Mouse (Mus musculus) retina, postnatal 1 day (tissue): ENCODE measurements around the gene Mob1a.

Experiments
- DNase-seq: peaks from one replicate; pipeline ENCODE4 v3.0.0-alpha.2; 2012

The Mob1a gene

DNA sequence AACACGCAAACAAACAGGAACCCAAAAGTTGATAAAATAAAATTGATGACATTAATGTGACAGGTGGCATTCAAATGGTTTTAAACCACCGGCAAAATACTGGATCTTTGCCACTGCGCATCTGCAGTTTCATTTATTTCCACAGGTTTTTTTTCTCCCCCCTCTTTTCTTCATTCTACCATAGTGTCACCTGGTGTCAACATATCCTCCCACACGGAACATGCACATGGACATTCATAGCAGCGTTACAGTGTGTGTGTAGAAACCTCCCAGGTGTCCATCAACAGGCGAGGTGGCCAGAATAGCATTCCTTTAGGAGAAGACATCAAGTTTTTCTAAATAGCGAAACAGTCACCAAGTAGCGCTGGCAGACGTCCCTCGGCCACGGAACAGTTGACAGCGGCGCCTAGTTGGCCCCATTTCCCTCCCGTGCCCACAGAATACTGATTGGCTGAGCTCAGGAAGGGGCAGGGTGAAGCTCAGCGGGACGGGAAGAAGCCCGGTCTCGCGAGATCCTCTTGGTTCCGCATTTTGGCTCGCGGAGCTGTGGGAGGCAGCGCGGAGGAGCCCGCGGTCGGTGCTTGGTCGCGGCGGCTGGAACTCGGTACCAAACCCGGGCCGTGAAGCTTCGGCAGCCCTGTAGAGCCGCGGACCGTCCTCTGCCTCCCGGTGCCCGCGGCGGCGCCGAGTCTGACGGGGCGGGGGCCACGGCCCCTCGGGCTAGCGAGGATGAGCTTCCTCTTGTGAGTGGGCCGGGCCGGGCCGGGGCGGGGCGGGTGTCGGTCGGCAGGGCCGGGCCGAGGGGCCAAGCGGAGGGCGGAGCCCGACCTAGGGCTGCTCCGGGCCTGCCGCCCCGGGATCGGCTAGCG is at the start of gene Mob1a, which contains the start of gene Mthfd2:
Gene Mob1a (plus strand): TSS at position 492 of the 869 bp plus-strand sequence.
Gene Mthfd2 (minus strand): TSS at position 384 of the 869 bp plus-strand sequence.
- DNase-seq = peak; percentile 98

DNA sequence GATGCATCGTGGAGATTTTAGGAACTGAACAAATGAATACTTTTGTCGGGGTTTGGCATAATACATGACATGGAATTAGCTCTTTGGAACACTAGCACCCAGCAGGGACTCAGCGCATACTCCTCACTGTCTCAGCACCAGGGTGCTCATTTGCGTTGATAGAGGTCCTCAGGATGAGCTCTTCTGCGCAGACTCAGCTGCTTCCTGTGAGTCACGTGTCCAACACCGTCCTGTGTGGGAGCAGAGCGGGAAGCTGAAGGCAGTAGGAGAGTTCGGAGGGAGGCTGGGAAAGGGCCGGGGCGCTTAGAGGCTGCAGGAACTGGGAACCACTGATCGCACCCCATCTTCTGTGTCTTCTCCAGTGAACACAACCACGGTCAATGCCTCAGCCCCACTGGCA is 48.7 kb upstream of the Mob1a start:
- no peak for DNase-seq

DNA sequence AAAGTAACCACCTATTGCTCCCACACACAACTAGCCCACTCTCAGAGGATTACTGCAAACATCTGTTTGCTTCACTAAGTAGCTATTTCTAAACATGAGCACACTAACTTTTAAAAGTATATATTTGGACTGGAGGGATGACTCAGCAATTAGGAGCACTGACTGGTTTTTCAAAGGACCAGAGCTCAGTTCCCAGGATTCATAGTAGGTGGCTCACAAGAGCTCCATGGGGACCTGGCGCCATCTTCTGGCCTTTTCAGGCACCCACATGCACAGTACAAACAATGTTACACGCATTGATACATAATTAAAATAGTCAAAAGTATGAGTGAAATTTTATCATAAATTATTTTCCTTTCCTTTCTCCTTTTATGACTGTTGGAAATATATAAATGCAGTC is 46.9 kb upstream of the Mob1a start:
- peak; percentile 50 for DNase-seq

DNA sequence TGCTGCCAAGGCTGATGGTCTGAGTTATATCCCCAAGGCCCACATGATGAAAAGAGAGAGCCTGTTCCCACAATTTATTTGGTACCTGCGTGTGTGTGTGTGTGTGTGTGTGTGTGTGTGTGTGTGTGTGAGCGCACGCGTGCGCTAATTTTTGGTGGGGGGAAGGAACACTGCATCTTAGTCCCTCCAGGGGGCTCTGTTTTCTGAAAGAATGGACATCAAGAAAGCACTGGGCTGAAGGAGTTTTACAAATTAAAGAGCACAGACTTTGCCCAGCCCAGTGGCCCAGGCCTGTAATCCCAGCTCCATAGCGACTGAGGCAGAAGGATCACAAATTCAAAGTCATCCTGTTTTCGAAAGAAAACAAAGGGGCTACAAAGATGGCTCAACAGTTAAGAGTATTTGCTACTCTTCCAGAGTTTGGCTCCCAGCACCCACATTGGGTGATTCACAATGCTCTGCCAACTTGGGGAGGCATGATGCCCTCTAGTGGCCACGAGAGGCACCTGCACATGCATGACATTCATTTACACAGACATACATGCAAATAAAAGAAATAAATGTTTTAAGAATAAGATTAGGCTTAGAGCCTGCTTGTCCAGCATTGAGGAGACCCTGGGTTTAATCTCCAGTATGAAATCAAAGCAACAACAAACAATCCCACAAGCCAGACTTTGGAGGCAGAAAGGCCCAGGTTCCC is 45.4 kb upstream of the Mob1a start:
- DNase-seq = peak; percentile 33

DNA sequence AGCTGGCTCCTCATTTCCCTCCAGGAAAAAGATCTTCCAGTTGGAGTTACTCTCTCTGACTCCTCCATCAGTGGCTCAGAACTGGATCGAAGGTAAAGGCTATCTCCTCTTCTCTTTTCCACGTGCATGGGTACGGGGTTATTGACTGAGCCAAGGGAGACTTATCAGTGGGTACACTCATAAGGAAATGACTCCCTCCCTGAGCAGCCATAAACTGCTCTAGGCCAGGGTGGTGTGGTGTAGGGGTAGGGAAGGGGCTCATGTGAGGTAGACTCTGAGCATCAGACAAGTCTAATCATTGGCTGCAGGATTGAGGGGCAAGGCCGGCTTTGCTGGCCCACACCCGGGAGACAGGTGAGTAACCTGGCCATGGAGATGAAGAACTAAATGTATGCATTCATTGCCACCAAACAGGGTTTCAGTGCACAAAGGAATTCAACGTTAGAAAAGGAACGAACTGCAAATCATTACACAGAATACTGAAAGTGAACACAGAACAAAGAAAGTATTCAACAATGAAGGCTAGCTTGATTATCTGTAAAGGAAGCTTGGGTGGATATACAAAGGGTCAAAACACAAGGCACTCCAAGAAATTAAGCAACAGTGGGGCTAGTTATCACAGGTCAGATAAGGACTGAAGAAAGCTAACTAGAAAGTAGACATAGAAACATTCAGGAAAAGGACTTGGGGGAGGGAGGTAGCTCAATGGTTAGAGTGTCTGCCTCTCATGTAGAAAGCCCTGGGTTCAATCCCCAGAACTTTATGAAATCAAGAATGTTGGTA is 25.2 kb upstream of the Mob1a start:
- DNase-seq = no peak

DNA sequence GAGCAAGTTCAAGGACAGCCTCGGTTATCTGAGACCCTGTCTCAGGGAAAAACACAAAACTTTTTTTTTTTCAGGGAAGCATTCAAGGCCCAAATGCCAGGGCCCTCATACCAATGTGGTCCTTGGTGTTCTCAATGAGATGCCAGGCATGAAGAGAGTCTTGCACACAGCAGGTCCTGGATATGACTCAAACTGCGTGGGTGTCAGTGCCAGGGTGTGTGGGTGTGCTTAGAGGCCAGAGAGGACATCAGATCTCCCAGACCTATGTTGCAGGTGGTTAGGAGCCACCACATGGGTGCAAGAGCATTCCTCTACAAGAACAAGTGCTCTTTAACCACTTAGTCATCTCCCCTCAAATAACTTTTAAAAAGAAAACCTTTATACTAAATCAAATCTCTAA is 24.5 kb upstream of the Mob1a start:
- no peak for DNase-seq

DNA sequence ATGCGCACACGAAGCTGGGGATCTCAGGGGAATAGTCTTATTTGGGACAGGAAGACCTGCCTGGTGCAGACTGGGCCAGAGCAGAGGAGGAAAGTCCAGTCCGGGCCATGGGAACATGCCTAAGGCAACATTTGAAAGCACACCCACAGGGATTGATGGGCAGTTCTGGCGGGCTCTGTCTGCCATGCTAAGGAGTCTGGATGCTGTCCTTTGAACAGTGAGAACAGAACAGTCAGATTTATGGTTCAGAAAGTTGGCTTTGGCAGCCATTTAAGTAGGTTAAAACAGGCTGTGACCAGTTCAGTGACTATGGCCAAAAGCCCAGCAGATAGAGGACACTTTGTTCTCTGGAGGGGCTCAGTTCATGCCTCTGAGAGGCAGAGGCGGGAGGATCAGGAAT is 23.6 kb upstream of the Mob1a start:
- no peak for DNase-seq

DNA sequence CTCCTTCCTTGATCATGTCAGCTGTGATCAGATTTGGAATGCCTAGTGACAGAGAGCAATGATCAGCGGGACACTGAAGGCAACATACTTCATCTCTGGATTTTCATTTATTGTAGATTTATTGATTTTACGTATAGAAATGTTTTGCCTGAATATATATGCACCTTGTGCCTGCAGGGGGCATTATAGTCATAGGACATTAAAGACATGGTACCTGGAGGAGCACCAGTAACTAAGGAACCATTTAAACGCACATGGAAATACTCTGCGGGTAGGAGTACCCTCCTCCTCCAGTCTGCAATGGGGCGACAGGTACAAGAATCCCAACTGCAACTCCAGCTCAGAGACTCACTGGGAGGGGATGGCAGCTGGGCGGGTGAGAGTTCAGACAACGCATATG is 16.8 kb upstream of the Mob1a start:
- no peak for DNase-seq

DNA sequence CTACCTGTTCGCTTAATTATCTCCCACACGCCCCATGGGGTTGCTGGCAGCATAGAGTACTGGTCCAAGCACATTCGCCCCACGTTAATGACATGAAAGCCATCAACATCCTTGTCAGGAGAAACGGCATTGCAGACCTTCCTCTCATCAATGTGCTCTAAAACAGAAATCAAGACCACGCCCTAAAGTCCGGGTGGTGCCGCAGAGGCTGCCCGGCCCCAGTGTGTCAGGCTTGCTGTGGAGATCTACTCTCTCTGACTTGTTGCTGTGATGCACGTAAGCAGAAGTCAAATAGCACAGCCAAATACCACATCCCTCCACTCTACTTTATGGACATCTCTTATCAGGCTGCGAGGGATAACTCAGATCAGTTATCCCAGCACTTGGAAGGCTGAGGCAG is 14.6 kb upstream of the Mob1a start:
- DNase-seq = no peak

DNA sequence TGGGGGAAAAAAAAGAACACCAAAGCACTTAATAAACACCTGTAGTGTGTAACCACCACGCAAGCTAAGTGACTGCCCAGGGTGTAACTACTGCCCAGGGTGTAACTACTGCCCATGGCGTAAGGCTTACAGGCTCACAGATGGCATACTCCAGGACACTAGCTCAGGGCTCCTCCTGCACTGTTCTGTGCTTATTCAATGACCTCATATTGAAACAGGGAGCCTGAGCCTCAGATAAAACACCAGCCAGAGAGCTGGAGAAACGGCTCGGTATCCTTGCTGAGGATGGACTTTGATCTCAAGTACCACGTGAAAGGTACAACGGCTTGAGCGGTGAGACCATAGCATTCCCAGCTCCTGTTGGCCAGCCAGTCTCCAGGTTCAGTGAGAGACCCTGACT is 13.8 kb upstream of the Mob1a start:
- DNase-seq = no peak

DNA sequence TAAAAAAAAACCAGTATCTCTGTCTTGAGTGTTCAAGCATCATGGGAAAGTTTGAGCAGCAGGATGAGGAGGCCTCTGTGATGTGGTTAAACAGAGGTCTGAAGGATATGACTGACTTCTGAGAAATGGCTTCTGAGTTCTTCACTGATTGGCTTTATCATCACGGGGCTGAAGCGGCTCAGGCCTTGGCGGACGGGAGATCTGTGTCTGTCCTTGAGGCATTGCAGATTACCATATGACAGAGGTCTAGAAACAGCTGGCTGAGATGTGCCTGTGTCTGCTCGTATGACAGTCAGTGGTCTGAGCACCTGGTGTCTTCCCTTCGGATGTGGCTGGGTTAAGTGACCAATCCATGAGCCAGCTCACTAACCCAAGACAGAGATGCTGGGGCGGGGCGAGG is 13.3 kb upstream of the Mob1a start:
- no peak for DNase-seq

DNA sequence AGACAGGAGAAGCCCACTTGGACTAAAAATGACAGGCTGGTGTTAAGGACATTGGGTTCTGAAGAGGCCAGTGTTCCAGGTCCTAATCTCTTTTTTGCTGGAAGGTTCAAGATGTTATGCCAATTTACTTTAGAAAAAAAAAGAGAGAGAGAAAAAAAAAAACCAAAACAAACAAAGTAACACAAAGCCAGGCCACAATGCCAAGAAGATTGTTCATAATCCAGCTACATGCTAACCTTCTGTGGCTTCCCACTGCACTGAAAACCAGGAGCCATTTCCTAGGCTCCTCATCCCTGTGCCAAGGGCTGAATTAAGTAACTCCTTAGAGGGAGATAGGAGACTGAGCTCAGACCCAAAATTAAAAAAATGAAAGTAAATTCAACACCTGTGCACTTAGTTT is 10.5 kb upstream of the Mob1a start:
- no peak for DNase-seq

DNA sequence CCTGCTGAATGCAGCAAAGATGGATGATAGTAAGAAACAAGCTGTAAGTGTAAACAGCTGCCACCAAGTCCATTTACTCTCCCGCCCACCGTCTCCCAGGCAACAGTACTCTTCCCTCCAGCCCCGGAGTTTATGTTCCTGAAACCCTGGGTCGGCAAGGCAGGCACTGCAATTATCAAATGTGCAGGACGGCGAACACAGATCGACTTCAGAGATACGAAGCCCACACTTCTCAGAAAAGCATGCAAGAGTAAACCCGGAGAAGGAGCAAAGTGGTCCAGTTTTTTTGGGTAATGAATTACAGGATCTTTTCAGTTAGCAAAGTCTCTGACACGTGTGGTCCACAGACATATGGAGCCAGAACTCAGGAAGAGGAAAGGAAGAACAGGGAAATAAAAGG is 9.8 kb upstream of the Mob1a start:
- peak; percentile 27 for DNase-seq

DNA sequence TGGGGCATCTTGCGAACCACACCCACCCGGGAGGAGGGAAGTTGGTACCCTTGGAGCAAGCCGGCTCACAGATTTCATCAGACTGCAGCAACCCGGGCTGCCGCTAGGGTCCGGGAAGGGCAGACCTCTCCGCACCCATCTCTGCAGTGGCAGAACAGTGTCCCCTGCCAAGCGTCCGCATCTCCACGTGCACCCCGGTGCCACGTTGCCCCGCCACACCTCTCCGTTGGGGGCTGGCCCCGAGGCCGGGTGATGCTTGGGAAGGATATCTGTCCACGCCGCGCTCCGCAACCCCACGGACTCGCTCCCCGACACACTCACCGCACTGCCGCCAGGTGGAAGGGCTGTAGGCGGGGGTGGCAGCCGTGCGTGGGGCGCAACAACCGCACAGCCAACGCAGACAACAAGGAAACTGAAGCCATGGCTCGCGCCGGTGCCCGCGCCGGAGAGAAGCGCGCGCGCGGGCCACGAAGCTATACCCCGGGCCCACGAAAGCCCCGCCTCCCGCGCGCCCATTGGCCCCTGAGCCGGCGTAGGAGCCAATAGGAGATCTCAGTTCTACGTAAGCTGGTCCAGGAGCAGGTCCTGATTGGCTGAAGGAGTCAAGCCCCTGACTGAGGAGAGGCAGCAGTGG is 8.6 kb upstream of the Mob1a start:
- peak; percentile 96 for DNase-seq

DNA sequence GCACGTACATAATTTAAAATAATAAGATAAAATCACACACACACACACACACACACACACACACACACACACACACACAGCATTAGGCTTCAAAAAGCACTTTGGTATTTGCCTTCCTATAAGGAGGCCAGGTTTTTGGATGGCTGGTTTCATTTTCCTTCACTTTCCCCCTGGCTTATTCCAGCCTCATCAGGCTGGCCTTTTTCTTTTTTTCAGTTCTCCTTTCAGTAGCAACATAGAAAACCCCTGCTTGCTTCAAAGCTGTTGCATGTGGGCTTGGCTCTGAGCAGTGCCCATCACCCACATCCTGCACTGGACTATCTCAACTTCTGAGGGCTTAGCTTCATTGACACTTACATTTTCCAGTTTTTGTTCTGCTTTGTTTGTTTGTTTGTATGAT is 3.9 kb upstream of the Mob1a start:
- DNase-seq = no peak

DNA sequence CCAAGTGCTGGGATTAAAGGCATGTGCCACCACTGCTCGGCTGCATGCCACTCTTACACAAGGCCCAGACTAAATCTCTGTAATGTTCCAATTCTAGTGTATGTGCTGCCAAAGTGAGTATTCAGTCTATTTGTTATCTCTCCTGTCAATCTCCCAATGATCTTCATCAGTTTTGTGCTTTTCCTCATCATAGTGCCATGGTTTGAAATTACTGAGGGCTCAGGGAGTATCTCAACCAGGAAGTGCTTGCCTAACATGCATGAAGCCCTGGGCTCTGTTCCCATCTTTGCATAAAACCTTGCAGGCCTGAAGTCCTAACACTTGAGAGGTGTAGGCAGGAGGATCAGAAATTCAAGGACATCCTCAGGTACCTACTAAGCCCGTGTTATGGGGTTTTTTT is 3.0 kb upstream of the Mob1a start:
- DNase-seq = no peak

DNA sequence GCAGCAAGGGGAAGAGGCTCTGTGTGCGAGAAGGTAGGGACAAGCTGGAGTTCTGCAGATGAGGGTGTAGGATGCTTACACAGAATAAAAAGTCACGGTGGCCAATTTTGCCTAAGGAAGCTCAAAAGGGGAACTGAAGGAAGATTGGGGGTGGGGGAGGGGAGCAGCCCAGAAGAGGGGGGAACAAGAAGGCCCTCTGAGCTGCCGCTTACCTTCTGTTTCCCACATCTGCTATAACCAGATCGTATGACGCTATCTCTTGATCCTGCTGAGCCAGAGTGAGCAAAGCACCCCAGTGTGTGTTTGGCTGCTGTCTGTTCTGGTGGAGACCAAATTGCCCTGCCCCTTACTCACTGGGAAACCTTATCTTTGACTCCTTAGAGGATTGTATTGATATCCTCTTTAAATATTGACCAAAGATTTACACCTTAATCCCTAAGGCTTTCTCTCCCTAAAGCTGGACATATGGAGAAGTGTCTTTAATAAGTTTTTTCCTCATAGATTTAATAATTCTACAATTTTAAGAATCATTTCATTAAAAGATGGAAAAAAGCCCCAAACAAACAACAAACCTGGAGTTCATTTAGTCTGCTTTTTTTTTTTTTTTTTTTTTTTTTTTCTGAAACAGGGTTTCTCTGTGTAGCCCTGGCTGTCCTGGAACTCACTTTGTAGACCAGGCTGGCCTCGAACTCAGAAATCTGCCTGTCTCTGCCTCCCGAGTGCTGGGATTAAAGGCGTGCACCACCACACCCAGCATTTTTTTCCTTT is 2.0 kb upstream of the Mob1a start:
- DNase-seq = no peak

DNA sequence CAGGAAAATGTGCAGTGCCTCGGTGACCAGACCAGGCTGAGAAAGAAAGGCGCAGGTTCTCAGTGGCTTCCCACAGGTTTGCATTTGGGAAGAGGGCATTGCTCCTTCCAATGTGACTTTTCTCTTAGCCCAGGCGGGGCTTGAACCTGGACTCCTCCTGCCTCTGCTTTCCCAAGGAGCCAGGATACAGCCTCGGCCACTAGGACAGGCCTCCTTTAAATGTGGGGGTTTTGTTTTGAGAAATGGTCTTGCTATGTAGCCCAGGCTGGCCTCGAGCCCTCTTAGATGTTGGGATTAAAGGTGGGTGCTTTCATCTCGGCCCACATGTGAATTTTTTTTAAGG is 549 bp downstream of the Mob1a start:
- DNase-seq = no peak

DNA sequence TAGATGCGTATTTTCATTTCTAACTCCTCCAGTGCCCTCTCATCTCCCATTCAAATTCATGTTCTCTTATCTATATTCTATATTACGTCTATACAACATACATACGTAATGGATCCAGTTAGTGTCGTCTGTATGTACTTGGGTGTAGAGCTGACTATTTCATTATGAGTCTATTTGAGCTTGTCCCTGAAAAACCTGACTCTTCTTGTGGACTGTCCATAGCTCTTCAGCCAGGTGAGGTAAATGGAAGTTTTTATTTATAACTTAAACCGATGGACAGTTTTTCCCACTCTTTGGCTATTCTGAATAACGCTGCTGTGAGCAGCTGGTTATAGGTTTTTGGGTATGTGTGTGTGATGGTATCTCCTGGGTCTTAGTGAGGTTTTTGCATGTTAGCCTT is 945 bp downstream of the Mob1a start:
- no peak for DNase-seq

DNA sequence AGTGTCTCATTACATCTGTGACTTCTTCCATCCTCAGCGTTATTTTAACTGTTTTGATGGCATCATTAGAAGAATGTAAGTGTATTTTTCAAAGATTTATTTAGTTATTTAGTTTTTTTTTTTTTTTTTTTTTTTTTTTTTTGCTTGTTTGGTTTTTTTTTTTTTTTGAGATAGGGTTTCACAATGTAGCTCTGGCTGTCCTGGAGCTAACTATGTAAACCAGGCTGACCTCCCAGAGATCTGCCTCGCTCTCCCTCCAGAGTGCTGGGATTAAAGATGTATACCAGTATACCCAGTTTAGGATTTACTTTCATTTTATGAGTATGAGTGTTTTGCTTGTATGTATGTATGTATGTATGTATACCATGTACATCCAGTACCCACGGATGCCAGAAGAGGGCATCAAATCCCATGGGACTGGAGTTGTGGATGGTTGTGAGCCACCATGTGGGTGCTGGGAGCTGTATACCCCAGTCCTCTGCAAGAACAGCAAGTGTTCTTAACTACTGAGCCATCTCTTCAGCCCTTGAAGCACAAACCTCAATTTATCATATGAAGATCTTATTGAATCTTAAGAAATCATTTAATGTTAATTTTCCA is 1.9 kb downstream of the Mob1a start:
- DNase-seq = peak; percentile 26

DNA sequence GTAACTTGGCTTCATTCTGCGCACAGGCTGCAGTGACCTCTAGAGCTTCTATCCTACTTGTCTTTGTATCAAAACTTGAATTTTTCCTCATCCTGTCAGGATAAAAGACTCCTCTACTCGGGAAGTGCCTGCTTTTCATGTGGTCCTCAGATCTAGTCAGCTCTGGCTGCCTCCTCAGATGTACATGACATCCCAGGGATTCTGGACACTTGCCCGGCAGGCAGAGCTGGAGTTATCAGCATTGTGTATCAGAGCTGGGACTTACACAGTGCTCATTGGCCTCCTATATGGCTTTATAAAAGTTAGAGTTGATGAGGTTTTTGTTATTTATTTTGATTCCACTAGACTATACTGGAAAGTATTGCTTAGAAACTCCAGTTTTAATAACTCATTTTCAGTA is 15.6 kb downstream of the Mob1a start:
- DNase-seq = no peak

DNA sequence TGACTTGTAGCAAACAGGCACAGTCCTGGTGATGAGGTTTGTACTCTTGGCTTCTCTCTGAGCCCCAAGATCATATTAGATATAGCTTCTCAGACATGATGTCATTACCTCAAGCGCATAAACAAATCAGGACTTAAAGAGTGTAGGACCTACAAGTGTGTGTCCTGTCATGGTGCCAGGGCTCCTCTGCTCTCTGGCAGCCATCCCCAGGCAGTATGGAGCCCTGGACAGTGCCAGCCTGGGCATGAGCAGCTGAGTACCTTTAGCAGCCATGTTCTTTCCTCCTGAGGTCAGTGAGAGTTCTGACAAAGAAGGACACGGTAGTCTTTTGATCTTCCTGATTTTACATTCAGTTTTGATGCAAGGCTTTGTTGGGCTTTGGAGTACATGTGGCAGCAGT is 17.1 kb downstream of the Mob1a start:
- DNase-seq = no peak
